Mouse (Mus musculus): Measurements from ENCODE around the gene Mau2. TPM values are rescaled to one million over a fixed set of nuclear protein-coding genes. Genes with fewer than 3 reads are reported as not detected.
"Not testable (repeated sequence)": the region's sequence is repeated elsewhere in the genome, so short reads cannot be mapped to it uniquely, and the experiment has no call there.

Gene Mau2
- polyA plus RNA-seq, 1 experiment from 2014 or later, result 44.7 TPM

DNA sequence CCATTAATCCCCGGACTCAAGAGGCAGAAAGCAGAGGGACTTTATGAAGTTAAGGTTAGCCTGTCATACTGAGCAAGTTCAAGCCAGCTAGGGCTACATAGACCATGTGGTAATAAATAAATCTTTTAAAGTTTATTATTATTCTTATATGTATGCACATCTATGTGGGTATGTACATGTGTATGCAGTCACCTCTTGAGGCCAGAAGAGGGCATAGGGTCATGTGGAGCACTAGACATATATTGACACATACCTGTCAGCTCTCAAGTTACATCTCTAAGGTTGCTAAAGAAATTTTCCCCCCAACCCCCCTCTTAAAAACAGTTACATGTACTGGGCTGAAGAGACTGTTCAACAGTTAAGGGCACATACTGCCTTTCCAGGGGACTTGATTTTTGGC is 29.8 kb downstream of the Mau2 start:
- WGBS, result 87% methylated on average over 1 of the region's 1 CpGs
- no peak for ATAC-seq (ENCODE audit: insufficient read depth, low FRiP score, low read depth)
- Histone ChIP-seq H3K36me3 (peaks cover 13% of the 10 kb centered on the region; the same call in 1 of the 2 replicates), H3K9me3 (no peaks in the 10 kb centered on the region), H3K9ac (no peak overlapping the region), H3K4me2 (no peak overlapping the region), H3K27me3 (replicated peaks) (no peaks in the 10 kb centered on the region), H3K4me3 (replicated peaks) (no peak overlapping the region), H3K4me1 (no peaks in the 10 kb centered on the region), H3K27ac (no peak overlapping the region)

DNA sequence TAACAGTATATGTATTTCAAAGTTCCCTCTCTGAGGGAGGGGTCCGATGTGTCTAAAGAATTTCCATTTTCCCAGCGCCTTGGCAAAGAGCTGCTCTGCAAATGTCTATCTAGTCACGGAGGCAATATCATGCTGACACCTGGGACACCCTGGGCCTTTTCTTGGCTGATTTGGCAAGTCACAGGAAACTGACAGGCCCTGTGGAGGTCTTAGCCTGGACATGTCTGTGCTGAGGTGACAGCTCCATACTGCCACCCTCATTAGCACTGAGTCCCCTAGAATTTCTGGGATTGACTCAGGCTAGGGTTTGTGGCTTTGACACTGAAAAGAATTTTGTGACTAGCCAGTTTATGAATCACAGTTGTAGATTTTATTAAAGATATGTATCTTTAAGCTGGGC is 30.2 kb downstream of the Mau2 start:
- H3K4me3 ChIP-seq (replicated peaks), result no peak overlapping the region
- no peaks in the 10 kb centered on the region for H3K27me3 ChIP-seq (replicated peaks)
- ATAC-seq (ENCODE audit: insufficient read depth, low FRiP score, low read depth), result no peak
- H3K9ac ChIP-seq, result no peak overlapping the region
- 71% methylated on average over 3 of the region's 3 CpGs for WGBS
- no peak overlapping the region for H3K27ac ChIP-seq
- 0 out of 2 replicates have a peak, but pooled peaks cover 9% of the 10 kb centered on the region for H3K36me3 ChIP-seq
- H3K4me2 ChIP-seq, result no peak overlapping the region
- H3K9me3 ChIP-seq, result no peaks in the 10 kb centered on the region
- H3K4me1 ChIP-seq, result no peaks in the 10 kb centered on the region

DNA sequence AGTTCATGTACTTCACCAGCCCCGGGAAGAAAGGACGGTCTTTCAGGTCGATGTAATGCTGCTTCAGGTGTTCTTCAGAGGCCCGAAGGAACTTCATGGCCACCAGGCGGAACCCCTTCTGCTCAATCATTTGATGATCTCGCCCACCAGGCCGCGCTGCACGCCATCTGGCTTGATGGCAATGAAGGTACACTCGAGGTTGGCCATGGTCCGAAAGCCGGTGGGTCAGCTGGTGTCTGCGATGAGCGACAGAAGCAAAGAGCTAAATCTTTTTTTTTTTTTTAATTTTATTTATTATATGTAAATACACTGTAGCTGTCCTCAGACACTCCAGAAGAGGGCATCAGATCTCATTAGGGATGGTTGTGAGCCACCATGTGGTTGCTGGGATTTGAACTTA is 31.7 kb downstream of the Mau2 start:
- WGBS, result 87% methylated on average over 14 of the region's 14 CpGs
- H3K27ac ChIP-seq; H3K4me3 ChIP-seq (replicated peaks); H3K36me3 ChIP-seq; ATAC-seq (ENCODE audit: insufficient read depth, low FRiP score, low read depth); H3K4me2 ChIP-seq; H3K9ac ChIP-seq; H3K27me3 ChIP-seq (replicated peaks); H3K4me1 ChIP-seq; H3K9me3 ChIP-seq: not testable (repeated sequence)

DNA sequence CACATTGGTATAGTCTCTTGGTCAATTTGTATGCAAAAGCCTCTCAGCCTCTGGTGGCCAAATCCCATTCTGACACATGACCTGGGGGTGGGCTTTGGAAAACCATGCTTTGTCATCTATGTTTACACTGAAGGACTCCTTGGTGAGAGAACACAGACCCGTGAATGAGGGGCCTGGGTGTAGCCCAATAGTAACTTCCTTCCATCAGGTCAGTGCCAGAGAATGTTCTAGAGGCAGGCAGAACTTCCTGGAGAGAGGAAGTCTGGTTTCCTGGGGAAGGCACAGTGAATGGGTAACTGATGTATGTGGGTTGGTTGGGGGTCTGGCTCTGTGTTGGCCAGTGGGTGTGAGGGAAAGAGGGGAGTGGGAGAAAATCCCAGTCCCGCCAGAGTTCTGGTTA is 37.4 kb downstream of the Mau2 start:
- ATAC-seq (ENCODE audit: insufficient read depth, low FRiP score, low read depth), result no peak
- Histone ChIP-seq H3K4me2 (no peak overlapping the region), H3K27me3 (replicated peaks) (no peaks in the 10 kb centered on the region), H3K36me3 (no peaks in the 10 kb centered on the region), H3K9me3 (no peaks in the 10 kb centered on the region), H3K27ac (no peak overlapping the region), H3K9ac (no peak overlapping the region), H3K4me3 (replicated peaks) (no peak overlapping the region), H3K4me1 (peaks cover 4% of the 10 kb centered on the region; the same call in 1 of the 2 replicates)
- WGBS, result 41% methylated on average over 2 of the region's 2 CpGs

DNA sequence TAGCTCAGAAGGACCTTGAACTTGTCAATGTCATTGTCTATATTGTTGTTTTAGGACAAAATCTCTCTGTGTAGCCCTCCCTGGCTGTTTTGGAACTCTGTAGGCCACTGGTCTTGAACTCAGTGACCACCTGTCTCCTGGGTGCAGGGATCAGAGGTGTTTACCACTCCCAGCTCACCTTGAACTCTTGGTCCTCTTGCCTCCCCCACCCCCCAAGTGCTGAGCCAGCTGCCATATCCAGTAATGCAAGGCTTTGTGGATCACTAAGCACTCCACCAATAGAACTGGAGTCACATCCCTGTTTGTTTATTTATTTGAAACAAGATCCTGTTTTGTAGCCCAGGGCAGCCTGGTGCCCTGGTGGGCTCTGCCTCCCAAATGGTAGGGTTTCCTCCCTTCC is 38.2 kb downstream of the Mau2 start:
- no peaks in the 10 kb centered on the region for H3K36me3 ChIP-seq
- H3K4me3 ChIP-seq (replicated peaks), result no peak overlapping the region
- H3K4me1 ChIP-seq, result peaks cover 4% of the 10 kb centered on the region; the same call in 1 of the 2 replicates
- no peak overlapping the region for H3K4me2 ChIP-seq
- no peak for ATAC-seq (ENCODE audit: insufficient read depth, low FRiP score, low read depth)
- H3K9me3 ChIP-seq, result no peaks in the 10 kb centered on the region
- no peak overlapping the region for H3K27ac ChIP-seq
- H3K27me3 ChIP-seq (replicated peaks), result no peaks in the 10 kb centered on the region
- no peak overlapping the region for H3K9ac ChIP-seq

DNA sequence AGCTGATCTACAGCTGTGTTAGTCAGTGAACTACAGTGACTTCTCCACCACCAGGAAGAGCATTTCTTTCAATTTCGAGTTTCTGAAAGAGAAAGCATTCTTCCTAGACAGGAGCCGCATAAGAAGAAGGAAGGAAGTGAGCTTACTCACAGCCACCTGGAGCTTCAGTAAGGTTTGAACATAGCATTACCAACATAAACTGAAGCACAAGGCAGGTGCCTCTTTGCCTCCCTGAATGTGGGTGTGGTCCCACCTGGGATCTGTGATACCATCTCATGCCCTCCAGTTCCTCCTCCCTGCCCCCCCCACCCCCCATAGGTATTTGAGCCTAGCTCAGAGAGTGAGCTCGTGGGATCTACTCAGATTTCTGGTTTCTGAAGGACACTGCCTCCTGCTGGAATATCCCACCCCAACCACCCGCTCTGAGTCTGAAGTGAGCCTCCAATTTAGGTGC is 39.3 kb downstream of the Mau2 start:
- H3K36me3 ChIP-seq, result no peaks in the 10 kb centered on the region
- ATAC-seq (ENCODE audit: insufficient read depth, low FRiP score, low read depth), result no peak
- H3K4me2 ChIP-seq, result no peak overlapping the region
- H3K4me1 ChIP-seq, result peaks cover 4% of the 10 kb centered on the region; the same call in 1 of the 2 replicates
- no peak overlapping the region for H3K27ac ChIP-seq
- no peak overlapping the region for H3K4me3 ChIP-seq (replicated peaks)
- no peak overlapping the region for H3K9ac ChIP-seq
- 46% methylated on average over 4 of the region's 4 CpGs for WGBS
- no peaks in the 10 kb centered on the region for H3K27me3 ChIP-seq (replicated peaks)
- H3K9me3 ChIP-seq, result no peaks in the 10 kb centered on the region

DNA sequence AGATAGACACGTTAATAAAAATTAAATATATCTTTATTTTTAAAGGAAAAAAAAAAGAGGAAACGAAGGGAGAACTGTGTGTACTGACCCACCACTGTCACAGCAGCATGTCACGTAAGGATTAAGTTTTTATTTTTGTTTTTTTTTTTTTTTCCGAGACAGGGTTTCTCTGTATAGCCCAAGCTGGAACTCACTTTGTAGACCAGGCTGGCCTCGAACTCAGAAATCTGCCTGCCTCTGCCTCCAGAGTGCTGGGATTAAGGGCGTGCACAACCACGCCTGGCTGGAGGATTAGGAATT is 40.7 kb downstream of the Mau2 start:
- not testable (repeated sequence) for H3K4me1 ChIP-seq; H3K36me3 ChIP-seq; ATAC-seq (ENCODE audit: insufficient read depth, low FRiP score, low read depth); H3K9ac ChIP-seq; H3K9me3 ChIP-seq; H3K27me3 ChIP-seq (replicated peaks)
- peak overlapping the region; percentile 93 for H3K27ac ChIP-seq
- H3K4me2 ChIP-seq, result peak overlapping the region; percentile 61
- peak overlapping the region; percentile 31; the same call in 1 of the 2 replicates for H3K4me3 ChIP-seq (replicated peaks)
- 42% methylated on average over 7 of the region's 7 CpGs for WGBS

DNA sequence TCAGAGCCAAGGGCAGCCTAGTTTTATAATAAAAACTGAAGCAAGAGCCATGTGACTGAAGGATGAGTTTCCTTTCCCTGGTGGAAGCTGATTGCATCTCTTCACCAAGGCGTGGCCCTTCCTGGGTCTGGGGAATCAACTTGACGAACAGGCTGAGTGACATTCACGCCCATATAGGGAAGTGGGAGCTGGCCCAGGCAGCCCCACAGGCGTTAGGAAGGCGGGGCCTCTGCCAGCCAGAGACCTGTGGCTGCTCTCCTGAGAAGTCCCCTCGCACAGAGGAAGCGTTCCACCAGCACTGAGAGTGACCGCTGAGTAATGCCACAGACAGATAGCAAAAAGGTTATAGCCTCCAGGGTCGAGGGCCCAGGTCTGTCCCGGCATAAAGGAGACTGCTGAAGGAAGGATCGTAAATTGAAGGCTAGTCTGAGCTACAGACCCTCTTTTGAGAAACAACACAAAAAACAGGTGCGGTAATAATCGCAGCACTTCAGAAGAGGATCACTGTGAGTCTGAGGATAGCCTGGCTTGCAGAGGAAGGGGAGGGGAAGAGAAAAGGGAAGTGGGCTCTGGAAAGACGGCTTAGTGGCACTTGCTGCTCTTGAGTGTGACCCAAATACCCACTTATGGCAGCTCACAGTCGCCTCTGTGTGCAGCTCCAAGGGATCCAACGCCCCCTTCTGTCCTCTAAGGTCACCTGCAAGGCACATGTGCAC is 41.2 kb downstream of the Mau2 start:
- WGBS, result 1% methylated on average over 16 of the region's 16 CpGs

DNA sequence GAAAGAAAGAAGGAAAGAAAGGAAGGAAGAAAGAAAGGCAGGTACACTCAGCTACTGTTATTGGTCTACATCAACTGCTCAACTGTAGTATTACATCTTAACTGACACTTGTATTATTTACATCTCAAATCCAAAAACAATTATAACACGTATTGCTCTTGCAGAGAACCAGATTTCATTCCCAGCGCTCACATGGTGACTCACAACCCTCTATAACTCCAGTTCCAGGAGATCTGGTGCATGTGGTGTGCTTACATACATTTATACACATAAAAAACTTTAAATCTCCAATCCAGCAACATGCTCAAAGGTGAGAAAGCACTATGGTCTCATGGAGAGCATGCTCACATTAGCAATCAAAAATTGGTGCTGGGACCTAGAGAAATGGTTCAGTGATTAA is 42.3 kb downstream of the Mau2 start:
- Histone ChIP-seq H3K36me3 (no peaks in the 10 kb centered on the region), H3K4me1 (peaks cover 7% of the 10 kb centered on the region), H3K4me3 (replicated peaks) (no peak overlapping the region), H3K9ac (no peak overlapping the region), H3K4me2 (no peak overlapping the region), H3K9me3 (no peaks in the 10 kb centered on the region), H3K27me3 (replicated peaks) (no peaks in the 10 kb centered on the region), H3K27ac (no peak overlapping the region)
- 74% methylated on average over 2 of the region's 2 CpGs for WGBS
- no peak for ATAC-seq (ENCODE audit: insufficient read depth, low FRiP score, low read depth)

More for the DNA sequence above, 41.2 kb downstream of the Mau2 start:
- peak overlapping the region; percentile 31 for H3K4me3 ChIP-seq (replicated peaks)
- H3K36me3 ChIP-seq, result no peaks in the 10 kb centered on the region
- no peaks in the 10 kb centered on the region for H3K9me3 ChIP-seq
- peaks cover 4% of the 10 kb centered on the region; the same call in 1 of the 2 replicates for H3K4me1 ChIP-seq
- H3K27ac ChIP-seq, result peak overlapping the region; percentile 93
- peak overlapping the region; percentile 10; the same call in 1 of the 2 replicates for H3K9ac ChIP-seq
- peak overlapping the region; percentile 61 for H3K4me2 ChIP-seq
- peak; percentile 66 for ATAC-seq (ENCODE audit: insufficient read depth, low FRiP score, low read depth)
- H3K27me3 ChIP-seq (replicated peaks), result no peaks in the 10 kb centered on the region

DNA sequence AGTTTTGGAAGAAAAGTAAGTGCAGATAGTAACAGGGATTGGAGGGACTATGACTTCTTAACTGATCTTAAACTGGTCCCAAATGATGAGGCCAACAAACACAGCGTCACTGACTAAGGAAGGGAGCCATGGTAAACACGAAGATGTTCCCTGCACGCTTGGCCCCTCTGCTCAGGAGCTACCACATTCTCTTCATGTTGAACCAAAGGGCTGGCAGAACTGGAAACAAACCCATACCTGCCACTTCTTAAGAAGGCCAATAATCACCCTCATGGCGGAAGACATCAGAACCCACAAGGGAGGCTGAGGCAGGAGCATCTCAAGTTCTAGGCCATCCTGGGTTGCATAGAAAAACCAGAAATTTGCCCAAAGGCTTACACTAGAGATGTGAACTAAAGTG is 43.3 kb downstream of the Mau2 start:
- Histone ChIP-seq H3K4me2 (no peak overlapping the region), H3K27me3 (replicated peaks) (no peaks in the 10 kb centered on the region), H3K9ac (no peak overlapping the region), H3K9me3 (no peaks in the 10 kb centered on the region), H3K4me1 (peaks cover 16% of the 10 kb centered on the region), H3K4me3 (replicated peaks) (no peak overlapping the region), H3K27ac (no peak overlapping the region), H3K36me3 (no peaks in the 10 kb centered on the region)
- no peak for ATAC-seq (ENCODE audit: insufficient read depth, low FRiP score, low read depth)
- WGBS, result 90% methylated on average over 4 of the region's 4 CpGs

DNA sequence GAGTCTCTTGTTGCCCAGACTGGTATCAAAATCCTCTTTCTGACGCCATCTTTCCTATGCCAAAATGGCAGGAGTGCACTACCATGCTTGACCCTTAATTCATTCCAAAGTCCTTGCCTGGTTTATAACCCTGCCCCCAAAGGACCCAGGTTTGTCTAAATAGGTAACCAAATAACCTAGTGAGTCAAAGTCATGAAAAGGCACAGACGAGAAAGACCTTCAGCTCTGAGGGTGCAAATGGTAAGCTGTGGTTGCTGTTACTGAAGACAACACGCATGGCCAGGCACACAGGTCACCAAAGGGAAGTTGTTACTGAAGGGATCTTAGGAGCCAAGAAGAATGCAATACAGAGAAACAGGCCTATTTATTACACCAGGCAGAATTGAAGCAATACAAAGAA is 43.8 kb downstream of the Mau2 start:
- Histone ChIP-seq H3K4me1 (peaks cover 18% of the 10 kb centered on the region), H3K27ac (no peak overlapping the region), H3K4me3 (replicated peaks) (no peak overlapping the region), H3K36me3 (no peaks in the 10 kb centered on the region), H3K9ac (no peak overlapping the region), H3K9me3 (no peaks in the 10 kb centered on the region), H3K4me2 (no peak overlapping the region), H3K27me3 (replicated peaks) (no peaks in the 10 kb centered on the region)
- ATAC-seq (ENCODE audit: insufficient read depth, low FRiP score, low read depth), result no peak
- WGBS, result 94% methylated on average over 3 of the region's 3 CpGs

DNA sequence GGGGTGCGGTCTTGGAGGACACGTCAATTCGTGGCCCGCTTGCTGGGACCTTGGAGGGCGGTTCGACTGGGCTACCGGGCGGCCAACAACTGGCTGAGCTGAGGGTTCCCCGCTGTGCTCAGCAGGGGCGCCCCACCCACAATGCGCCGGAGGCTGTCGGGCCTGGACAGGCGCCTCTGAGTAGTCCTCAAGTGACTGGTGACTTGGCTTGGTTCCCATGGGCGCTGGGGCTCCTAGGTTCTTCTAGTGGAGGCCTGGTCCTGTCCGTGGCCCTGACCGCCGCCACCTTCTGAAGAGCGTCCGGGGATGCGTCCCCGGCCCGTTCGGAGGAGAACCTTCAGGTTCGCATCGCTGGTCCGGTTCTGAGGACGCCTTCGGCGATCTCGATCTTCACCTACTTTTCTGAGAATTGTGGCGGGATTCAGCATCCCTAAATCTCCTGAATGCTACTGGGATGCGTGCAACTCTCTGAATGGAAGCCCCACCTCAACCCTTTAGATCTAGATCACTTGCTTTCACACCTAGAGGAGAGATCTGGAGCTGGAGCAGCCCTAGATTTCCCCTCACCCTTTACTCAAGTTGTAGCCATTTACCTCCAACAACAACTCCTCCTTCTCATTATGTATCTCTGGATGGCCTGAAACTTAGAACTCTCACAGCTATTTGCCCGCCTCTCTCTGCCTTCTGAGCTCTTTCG is 45.8 kb downstream of the Mau2 start:
- Histone ChIP-seq H3K4me1 (peaks cover 18% of the 10 kb centered on the region), H3K36me3 (no peaks in the 10 kb centered on the region), H3K9ac (peak overlapping the region; percentile 71), H3K27me3 (replicated peaks) (no peaks in the 10 kb centered on the region), H3K4me3 (replicated peaks) (peak overlapping the region; percentile 96), H3K27ac (peak overlapping the region; percentile 96), H3K9me3 (no peaks in the 10 kb centered on the region), H3K4me2 (peak overlapping the region; percentile 77)
- 2% methylated on average over 35 of the region's 35 CpGs for WGBS
- no peak for ATAC-seq (ENCODE audit: insufficient read depth, low FRiP score, low read depth)
